Mouse (Mus musculus) kidney, adult 8-10 months (tissue): ENCODE measurements at regions not wholly inside any gene's neighbourhood (a gene's known extent, or its start where the extent isn't known, plus 50 kb on each side); places are given as distances from the start of the nearest gene placed in this dataset.
A peak's percentile ranks its signal among the peaks of the same experiment; 100 is the strongest.

Experiments used
- DNase-seq, 2 experiments: peaks; one replicate each; pipeline ENCODE4 v3.0.0; 2022

GRCm38 (mm10) chr1:152313480-152313879 is 73.0 kb downstream of the Tsen15 start:
- peak in 1 of 2 experiments; percentile 7 for DNase-seq

DNA sequence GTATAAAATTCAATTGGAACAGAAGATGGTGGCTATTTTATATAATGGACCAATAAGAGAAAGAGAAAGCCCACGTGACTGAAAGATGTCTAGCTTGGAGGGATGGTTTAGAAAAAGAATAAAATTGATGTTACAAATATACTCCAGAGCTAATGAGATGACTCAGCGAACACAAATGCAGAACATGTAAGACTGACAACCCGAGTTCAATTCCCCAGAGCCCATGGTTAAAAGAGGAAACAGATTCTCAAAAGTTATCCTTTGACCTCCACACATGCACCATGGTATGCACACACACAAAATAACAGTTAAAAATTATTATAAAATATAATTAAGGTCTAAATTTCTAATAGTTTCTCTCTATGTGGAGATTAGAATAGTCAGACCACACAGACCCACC is 81.0 kb downstream of the Tsen15 start:
- DNase-seq, result no peak

DNA sequence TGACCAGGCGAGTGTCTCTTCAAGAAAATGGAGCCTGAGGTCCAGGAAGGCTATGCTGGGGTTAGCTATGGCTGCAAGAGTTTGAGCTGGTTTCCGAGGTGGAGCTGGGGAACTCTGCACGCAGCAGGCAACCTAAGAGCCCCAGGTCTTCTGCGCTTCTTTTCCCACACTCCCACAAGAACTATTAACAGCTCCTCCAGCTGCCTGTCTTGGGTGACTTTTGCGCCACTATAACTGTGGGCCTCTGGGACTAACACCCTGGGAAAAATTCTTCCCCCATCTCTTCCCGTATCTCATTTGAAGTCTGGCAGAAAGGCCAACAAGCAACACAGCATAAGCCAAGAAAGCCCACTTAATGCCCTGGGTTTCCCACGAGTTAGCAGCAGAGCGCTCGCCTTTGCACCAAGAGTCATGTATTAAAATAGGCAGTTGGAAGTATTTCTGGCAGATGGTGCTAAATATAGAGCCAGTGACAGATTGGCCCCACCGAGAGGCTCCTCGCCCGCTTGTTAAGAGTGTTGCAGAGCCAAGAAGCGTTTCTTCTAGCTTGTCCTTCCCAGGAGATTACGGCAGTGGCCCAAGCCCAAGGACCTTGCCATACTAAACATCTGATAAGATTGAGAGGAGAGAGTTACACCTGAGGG is 81.9 kb downstream of the Tsen15 start:
- no peak for DNase-seq

- DNase-seq, result no peak
Measured at GRCm38 (mm10) chr1:152301355-152301754, 85.1 kb downstream of the Tsen15 start.

DNA sequence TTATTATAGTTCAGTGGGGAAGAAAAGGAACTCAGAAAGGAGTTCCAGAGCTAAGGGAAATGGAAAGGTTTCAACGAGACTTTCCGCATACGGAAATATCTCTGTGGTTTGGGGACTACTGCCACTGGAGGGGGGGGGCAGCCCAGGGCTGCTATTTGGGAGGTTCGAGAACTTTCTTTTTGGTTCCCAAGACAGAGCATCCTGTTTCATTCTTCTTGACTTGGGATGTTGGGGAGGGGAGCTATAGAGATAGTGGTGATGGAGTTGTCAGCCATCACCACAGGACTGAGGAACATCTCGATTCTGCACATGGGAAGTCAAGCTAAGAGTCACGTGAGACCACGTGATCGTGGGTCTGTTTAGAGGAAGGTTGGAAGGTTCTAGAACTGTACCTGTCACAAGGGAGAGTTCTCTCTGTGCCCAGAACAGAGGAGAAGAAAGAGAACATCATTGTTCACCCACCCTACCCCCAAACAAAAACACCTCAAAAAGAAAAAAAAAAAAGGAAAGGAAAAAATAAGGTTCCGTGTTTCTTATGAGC is 94.2 kb downstream of the Tsen15 start:
- DNase-seq, result no peak

DNA sequence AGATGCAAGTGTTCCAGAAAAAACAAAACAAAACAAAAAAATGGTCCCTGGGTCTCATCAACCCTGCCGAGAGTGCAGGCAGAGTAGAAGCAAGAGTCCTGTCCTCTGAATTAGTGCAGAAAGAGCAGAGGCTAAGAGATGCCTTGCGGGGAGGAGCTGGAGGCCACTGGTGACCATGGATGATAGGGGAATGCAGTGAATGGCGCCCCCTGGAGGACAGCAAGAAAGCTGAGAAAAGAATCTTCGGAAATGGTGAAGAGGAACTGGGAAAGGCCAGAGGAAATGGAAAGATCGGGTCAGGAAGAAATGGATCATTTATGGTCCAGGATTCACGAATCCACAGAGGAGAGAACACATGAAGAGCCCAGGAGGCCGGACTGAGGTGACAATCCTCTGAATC is 95.7 kb downstream of the Tsen15 start:
- peak; percentile 51 to 69 for DNase-seq

DNA sequence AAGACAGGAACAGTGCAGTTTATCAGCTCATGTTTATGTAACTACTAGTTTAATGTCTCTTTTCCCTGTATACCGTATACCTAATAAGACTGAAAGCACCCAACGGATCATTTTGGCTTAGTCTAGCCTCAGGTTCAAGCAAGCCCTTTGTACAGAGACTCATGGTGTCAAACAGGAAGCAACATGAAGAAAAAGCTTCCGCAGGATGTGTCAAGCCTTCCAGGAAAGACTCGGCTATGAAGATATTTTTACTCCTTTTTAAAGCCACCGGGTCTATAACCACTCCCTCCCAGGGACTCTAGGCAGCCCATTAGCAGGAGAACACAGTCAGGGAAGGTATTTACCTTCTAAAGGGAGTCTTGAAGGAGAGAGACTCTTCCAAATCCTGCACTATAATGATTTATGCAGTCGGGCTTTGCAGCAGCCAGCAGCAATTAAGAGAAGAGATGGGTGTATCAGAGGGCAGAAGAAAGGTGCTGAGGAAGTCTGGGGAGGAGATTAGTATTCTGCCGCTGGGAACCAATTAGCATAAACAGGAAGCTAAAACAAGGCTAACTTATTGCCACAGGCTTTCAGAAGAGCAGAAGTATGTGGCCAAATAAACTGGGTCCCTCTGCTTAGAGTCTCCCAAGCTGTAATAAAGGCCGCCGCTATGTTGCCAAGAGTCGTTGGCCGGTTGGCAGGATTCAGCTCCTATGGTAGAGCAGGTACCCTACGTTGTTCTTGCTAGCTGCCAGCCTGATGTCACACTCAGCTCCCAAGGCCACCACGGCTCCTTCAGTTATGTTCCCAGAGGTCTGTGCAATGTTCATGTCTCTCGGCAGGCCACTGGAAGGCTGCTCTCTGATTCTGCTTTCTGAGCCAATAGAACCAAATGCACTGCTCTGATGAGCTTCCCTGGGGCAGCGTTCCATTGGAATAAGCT is 98.7 kb downstream of the Tsen15 start:
- DNase-seq, result no peak

GRCm38 (mm10) chr1:152286677-152287076 is 99.8 kb downstream of the Tsen15 start:
- DNase-seq, result no peak

DNA sequence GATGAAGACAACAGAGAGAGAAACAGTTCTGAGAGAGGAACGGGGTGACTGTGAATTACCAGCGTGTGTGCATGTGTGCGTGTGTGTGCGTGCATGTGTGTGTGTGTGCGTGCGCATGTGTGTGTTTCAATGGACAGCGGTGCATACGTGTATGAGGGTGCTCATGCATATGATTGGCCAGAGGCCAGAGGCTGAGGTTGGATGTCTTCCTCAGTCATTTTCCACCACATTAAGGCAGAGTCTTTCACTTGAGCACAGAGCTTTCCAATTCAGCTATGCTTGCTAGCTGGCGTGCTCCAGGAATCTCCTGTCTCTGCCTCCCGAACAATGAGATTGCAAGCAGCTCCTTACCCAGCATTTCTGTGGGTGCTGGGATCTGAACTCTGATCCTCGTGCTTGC is 104.4 kb downstream of the Tsen15 start:
- no peak for DNase-seq

DNA sequence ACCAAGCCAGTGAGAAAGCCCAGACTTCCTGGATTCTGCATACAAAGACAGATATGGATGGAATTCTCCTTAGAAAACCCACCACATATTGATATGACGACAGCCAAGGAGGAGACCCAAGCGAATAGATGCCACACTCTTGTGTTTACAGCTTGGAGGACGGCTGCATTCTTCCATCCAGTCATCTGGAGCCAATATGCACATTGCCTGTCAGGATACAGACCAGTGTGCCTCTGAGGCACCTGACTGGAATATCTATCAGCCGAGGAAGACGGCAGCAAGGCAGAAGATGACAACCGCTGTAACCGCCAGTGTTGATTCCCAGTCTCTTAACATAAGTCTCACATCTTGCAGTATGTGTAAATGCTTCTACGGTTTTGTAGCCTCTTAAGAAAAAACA is 105.3 kb downstream of the Tsen15 start:
- no peak for DNase-seq

DNA sequence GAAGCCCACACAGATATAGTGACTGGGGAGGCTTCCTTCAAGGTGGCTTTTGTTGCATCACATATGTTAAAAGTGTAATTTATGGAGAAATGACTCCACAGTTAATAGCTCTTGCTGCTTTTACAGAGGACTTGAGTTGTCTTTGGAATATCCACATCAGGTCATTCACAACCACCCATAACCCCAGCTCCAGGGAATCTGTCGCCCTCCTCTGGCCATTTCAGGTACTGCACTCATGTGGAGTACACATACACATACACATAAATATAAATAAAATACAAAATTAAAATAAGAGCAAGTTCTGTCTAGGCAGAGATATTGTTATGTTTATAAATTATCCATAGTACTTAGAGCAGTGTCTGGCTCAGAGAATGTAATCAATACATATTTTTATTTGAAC is 106.5 kb downstream of the Tsen15 start:
- DNase-seq, result no peak

- DNase-seq, result no peak
Measured at GRCm38 (mm10) chr1:152275011-152275410, 111.5 kb downstream of the Tsen15 start.

DNA sequence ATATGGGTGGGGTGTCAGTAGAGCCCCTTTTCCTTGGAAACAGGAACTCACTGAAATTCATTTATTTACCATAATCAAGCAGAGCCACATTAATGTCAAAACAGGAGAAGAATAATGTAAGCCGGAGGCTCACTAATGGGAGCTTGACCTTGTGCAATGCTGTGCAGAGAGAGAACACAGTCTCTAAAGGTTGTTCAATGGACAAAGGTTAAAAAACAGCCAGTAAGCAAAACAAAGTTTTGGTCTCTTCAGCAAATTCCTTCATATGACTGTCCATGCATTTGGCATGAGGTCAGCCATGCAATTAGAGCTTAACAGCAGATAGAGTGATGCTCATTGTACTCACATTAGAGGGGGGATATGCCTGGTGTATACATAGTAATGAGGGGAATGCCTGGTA is 113.1 kb downstream of the Tsen15 start:
- DNase-seq, result peak; percentile 14 to 33

- no peak for DNase-seq
Measured at GRCm38 (mm10) chr1:152269936-152270702, 116.4 kb downstream of the Tsen15 start.

DNA sequence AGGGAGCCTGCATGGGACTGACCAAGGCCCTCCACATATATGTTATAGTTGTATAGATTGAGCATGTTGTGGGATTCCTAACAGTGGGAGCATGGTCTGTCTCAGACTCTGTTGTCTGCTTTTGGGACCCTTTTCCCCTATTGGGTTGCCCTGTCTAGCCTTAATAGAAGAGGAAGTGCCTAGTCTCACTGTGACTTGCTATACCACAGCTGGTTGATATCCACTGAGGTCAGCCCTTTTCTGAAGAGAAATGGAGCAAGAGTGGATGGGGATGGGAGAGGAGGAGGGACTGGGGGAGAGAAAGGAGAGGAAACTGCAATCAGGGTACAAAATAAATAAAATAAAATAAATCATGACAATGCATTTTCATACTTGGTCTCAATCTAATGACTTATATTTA is 120.1 kb downstream of the Tsen15 start:
- no peak for DNase-seq

DNA sequence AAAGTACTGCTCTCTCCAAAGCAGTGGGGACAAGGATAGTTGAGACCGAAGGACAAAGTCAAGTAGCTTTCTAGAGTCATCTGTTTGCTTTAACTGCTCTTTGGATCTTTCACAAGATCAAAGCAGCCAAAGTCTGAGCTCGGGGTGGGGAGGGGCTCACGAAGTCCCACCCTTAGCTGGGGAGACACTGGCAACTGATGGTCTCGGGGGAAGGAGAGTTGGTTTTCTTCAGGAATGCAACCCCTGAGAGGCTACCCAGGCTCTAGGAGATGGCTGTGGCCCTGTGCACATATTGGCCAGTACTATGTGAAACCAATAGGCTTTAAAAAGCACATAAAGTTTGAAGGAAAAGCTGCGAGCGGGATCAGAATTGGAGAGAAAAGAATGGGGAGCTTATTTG is 121.5 kb downstream of the Tsen15 start:
- DNase-seq, result no peak

DNA sequence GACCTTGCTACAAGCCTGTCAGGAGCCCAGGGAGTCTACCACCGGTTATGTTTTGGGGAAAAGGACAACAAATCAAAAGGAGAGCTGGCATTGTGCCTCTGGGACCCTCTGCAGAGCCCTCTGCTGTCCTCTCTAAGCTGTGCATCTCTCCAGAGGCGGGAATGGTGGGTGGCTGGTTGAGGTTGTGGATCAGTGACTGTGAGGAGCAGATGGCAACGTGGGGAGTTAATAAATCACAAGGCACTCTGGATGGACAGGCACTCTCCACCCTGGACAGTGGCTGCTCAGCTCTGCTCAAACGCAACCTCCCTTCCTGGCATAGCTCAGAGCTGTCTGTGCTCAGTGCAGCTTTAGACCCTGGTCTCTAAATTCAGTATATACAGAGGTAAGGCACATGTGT is 125.0 kb downstream of the Tsen15 start:
- DNase-seq, result no peak

- no peak for DNase-seq
Measured at GRCm38 (mm10) chr1:152260950-152261349, 125.5 kb downstream of the Tsen15 start.

DNA sequence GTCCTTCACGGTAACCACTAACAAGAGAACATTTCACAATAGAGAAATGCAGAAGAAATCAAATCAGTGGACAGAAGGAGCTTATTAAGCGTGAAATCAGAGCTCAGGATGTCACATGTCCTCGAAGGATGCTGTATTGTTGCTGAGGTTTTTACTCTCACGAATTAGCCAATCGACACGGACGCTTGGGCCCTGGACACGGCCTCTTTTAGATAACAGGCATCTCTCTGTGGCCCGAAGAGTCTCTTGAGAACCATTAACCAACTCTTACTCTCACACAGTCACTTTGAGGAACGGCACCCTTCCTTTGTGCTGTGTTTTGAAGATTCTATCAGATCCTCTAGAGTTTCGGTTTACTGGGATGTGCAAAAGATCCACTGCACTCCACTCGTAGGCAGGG is 128.2 kb downstream of the Tsen15 start:
- DNase-seq, result no peak

- DNase-seq, result no peak
Measured at GRCm38 (mm10) chr1:152253906-152254305, 132.6 kb downstream of the Tsen15 start.

GRCm38 (mm10) chr1:152253486-152253885 is 133.0 kb downstream of the Tsen15 start:
- DNase-seq, result no peak

GRCm38 (mm10) chr1:152252658-152253267 is 133.7 kb downstream of the Tsen15 start:
- no peak for DNase-seq

DNA sequence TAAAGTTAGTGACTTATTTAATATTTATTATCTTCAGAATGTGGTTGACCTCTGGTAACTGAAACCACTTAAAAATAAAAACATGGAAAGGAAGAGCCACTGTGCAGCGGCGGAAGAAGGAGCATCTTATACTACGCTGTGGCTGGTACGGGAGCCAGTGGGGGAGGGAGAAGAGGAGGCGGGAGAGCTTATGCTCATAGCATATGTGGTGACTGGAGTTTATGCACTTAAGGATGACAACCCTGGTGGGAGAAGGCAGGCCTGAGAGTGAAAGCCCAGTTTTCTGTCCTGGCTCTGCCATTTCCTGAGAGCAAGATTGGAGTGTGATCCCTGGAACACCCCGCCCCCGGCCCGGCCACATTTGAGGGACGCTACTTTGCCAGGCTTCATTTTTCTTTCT is 145.5 kb downstream of the Tsen15 start:
- no peak for DNase-seq
